Mouse (Mus musculus): ENCODE results near the gene Capn8.
A peak's percentile ranks its signal among the peaks of the same experiment; 100 is the strongest.

Capn8 gene

GRCm38 (mm10) chr1:182615465-182615864, 50.7 kb downstream of the Capn8 start:
- no peaks in the 10 kb centered on the region for H3K36me3 ChIP-seq (ENCODE audit: insufficient read depth, low read length)
- H3K27me3 ChIP-seq (ENCODE audit: insufficient read depth, low read length), result 0 out of 2 replicates have a peak, but pooled peaks cover 9% of the 10 kb centered on the region
- H3K9me3 ChIP-seq (ENCODE audit: low read length), result no peaks in the 10 kb centered on the region
- H3K4me3 ChIP-seq (replicated peaks; ENCODE audit: low read length), result no peak overlapping the region
- no peak for TF ChIP-seq POU5F1 (IDR thresholded peaks at IDR 0.05; ENCODE audit: borderline replicate concordance, low read length)
- peak; percentile 13; the same call in 1 of the 2 replicates for TF ChIP-seq CTCF (conservative IDR thresholded peaks at IDR 0.05; ENCODE audit: low read length)
- TF ChIP-seq NANOG (IDR thresholded peaks at IDR 0.05; ENCODE audit: borderline replicate concordance, low read length), result no peak
- H3K4me1 ChIP-seq (replicated peaks; ENCODE audit: low read depth, low read length), result no peaks in the 10 kb centered on the region

- no peaks in the 10 kb centered on the region for H3K36me3 ChIP-seq (ENCODE audit: insufficient read depth, low read length)
- H3K4me1 ChIP-seq (replicated peaks; ENCODE audit: low read depth, low read length), result no peaks in the 10 kb centered on the region
- no peaks in the 10 kb centered on the region for H3K27me3 ChIP-seq (ENCODE audit: insufficient read depth, low read length)
- TF ChIP-seq CTCF (conservative IDR thresholded peaks at IDR 0.05; ENCODE audit: low read length), result no peak
- no peak for TF ChIP-seq NANOG (IDR thresholded peaks at IDR 0.05; ENCODE audit: borderline replicate concordance, low read length)
- no peak for TF ChIP-seq POU5F1 (IDR thresholded peaks at IDR 0.05; ENCODE audit: borderline replicate concordance, low read length)
- H3K9me3 ChIP-seq (ENCODE audit: low read length), result no peaks in the 10 kb centered on the region
- no peak overlapping the region for H3K4me3 ChIP-seq (replicated peaks; ENCODE audit: low read length)
These were observed 53.6 kb downstream of the Capn8 start for GRCm38 (mm10) chr1:182618200-182618947.

GRCm38 (mm10) chr1:182620470-182620869, 55.7 kb downstream of the Capn8 start:
- Histone ChIP-seq H3K4me3 (replicated peaks; ENCODE audit: low read length) (no peak overlapping the region), H3K36me3 (ENCODE audit: insufficient read depth, low read length) (no peaks in the 10 kb centered on the region), H3K9me3 (ENCODE audit: low read length) (no peaks in the 10 kb centered on the region), H3K27me3 (ENCODE audit: insufficient read depth, low read length) (no peaks in the 10 kb centered on the region), H3K4me1 (replicated peaks; ENCODE audit: low read depth, low read length) (no peaks in the 10 kb centered on the region)
- no peak for TF ChIP-seq CTCF (conservative IDR thresholded peaks at IDR 0.05; ENCODE audit: low read length)
- TF ChIP-seq POU5F1 (IDR thresholded peaks at IDR 0.05; ENCODE audit: borderline replicate concordance, low read length), result no peak
- no peak for TF ChIP-seq NANOG (IDR thresholded peaks at IDR 0.05; ENCODE audit: borderline replicate concordance, low read length)

- Histone ChIP-seq H3K4me3 (replicated peaks; ENCODE audit: low read length) (no peak overlapping the region), H3K9me3 (ENCODE audit: low read length) (no peaks in the 10 kb centered on the region), H3K27me3 (ENCODE audit: insufficient read depth, low read length) (no peaks in the 10 kb centered on the region), H3K4me1 (replicated peaks; ENCODE audit: low read depth, low read length) (no peaks in the 10 kb centered on the region), H3K36me3 (ENCODE audit: insufficient read depth, low read length) (no peaks in the 10 kb centered on the region)
- TF ChIP-seq POU5F1 (IDR thresholded peaks at IDR 0.05; ENCODE audit: borderline replicate concordance, low read length), result no peak
- no peak for TF ChIP-seq CTCF (conservative IDR thresholded peaks at IDR 0.05; ENCODE audit: low read length)
- TF ChIP-seq NANOG (IDR thresholded peaks at IDR 0.05; ENCODE audit: borderline replicate concordance, low read length), result no peak
These were observed 56.4 kb downstream of the Capn8 start for GRCm38 (mm10) chr1:182621256-182621655.

GRCm38 (mm10) chr1:182626197-182626596, 61.4 kb downstream of the Capn8 start:
- peaks cover 40% of the 10 kb centered on the region for H3K9me3 ChIP-seq (ENCODE audit: low read length)

GRCm38 (mm10) chr1:182629228-182629627, 64.4 kb downstream of the Capn8 start:
- Histone ChIP-seq H3K4me3 (replicated peaks; ENCODE audit: low read length) (no peak overlapping the region), H3K27me3 (ENCODE audit: insufficient read depth, low read length) (0 out of 2 replicates have a peak, but pooled peaks cover 3% of the 10 kb centered on the region), H3K9me3 (ENCODE audit: low read length) (peaks cover 40% of the 10 kb centered on the region), H3K36me3 (ENCODE audit: insufficient read depth, low read length) (no peaks in the 10 kb centered on the region), H3K4me1 (replicated peaks; ENCODE audit: low read depth, low read length) (no peaks in the 10 kb centered on the region)
- TF ChIP-seq NANOG (IDR thresholded peaks at IDR 0.05; ENCODE audit: borderline replicate concordance, low read length), result no peak
- TF ChIP-seq POU5F1 (IDR thresholded peaks at IDR 0.05; ENCODE audit: borderline replicate concordance, low read length), result no peak
- no peak for TF ChIP-seq CTCF (conservative IDR thresholded peaks at IDR 0.05; ENCODE audit: low read length)

More at GRCm38 (mm10) chr1:182626197-182626596, 61.4 kb downstream of the Capn8 start:
- no peak for TF ChIP-seq POU5F1 (IDR thresholded peaks at IDR 0.05; ENCODE audit: borderline replicate concordance, low read length)
- TF ChIP-seq CTCF (conservative IDR thresholded peaks at IDR 0.05; ENCODE audit: low read length), result no peak
- TF ChIP-seq NANOG (IDR thresholded peaks at IDR 0.05; ENCODE audit: borderline replicate concordance, low read length), result no peak
- no peak overlapping the region for H3K4me3 ChIP-seq (replicated peaks; ENCODE audit: low read length)
- H3K27me3 ChIP-seq (ENCODE audit: insufficient read depth, low read length), result no peaks in the 10 kb centered on the region
- no peaks in the 10 kb centered on the region for H3K4me1 ChIP-seq (replicated peaks; ENCODE audit: low read depth, low read length)
- H3K36me3 ChIP-seq (ENCODE audit: insufficient read depth, low read length), result no peaks in the 10 kb centered on the region

- Histone ChIP-seq H3K4me1 (replicated peaks; ENCODE audit: low read depth, low read length) (peaks cover 7% of the 10 kb centered on the region), H3K9me3 (ENCODE audit: low read length) (peaks cover 28% of the 10 kb centered on the region), H3K36me3 (ENCODE audit: insufficient read depth, low read length) (no peaks in the 10 kb centered on the region), H3K27me3 (ENCODE audit: insufficient read depth, low read length) (0 out of 2 replicates have a peak, but pooled peaks cover 3% of the 10 kb centered on the region), H3K4me3 (replicated peaks; ENCODE audit: low read length) (no peak overlapping the region)
- TF ChIP-seq CTCF (conservative IDR thresholded peaks at IDR 0.05; ENCODE audit: low read length) (no peak), NANOG (IDR thresholded peaks at IDR 0.05; ENCODE audit: borderline replicate concordance, low read length) (no peak), POU5F1 (IDR thresholded peaks at IDR 0.05; ENCODE audit: borderline replicate concordance, low read length) (no peak)
These were observed 69.0 kb downstream of the Capn8 start for GRCm38 (mm10) chr1:182633712-182634294.

GRCm38 (mm10) chr1:182639016-182639415, 74.2 kb downstream of the Capn8 start:
- H3K4me3 ChIP-seq (replicated peaks; ENCODE audit: low read length), result no peak overlapping the region
- TF ChIP-seq POU5F1 (IDR thresholded peaks at IDR 0.05; ENCODE audit: borderline replicate concordance, low read length) (no peak), NANOG (IDR thresholded peaks at IDR 0.05; ENCODE audit: borderline replicate concordance, low read length) (no peak), CTCF (conservative IDR thresholded peaks at IDR 0.05; ENCODE audit: low read length) (no peak)
- peaks cover 15% of the 10 kb centered on the region for H3K9me3 ChIP-seq (ENCODE audit: low read length)
- H3K27me3 ChIP-seq (ENCODE audit: insufficient read depth, low read length), result peaks cover 9% of the 10 kb centered on the region; the same call in 1 of the 2 replicates
- H3K4me1 ChIP-seq (replicated peaks; ENCODE audit: low read depth, low read length), result peaks cover 32% of the 10 kb centered on the region
- no peaks in the 10 kb centered on the region for H3K36me3 ChIP-seq (ENCODE audit: insufficient read depth, low read length)
